Mouse (Mus musculus) lung, embryonic 14.5 days (tissue): ENCODE measurements at regions not wholly inside any gene's neighbourhood (a gene's known extent, or its start where the extent isn't known, plus 50 kb on each side); places are given as distances from the start of the nearest gene placed in this dataset.

Source experiments
- ATAC-seq: fragments of 200-750 bp; cut with Nextera tagmentation; 2 replicates; pipeline ENCODE4 v1.8.0; 2017; ENCODE audit warnings: mild to moderate bottlenecking, moderate TSS enrichment, moderate library complexity; ENCODE audit not compliant: insufficient read depth
- DNase-seq: peaks from one replicate; pipeline ENCODE4 v3.0.0-alpha.2; 2015
- H3K27ac ChIP-seq: fragments of 300-500 bp; sonication (generic); 2 replicates; pipeline ENCODE4 v1.5.1; 2014; ENCODE audit warnings: low read depth, mild to moderate bottlenecking, moderate library complexity
- H3K27me3 ChIP-seq: fragments of 300-500 bp; sonication (generic); 2 replicates; pipeline ENCODE4 v1.6.1; 2014; ENCODE audit warnings: low read length, control low read depth; ENCODE audit not compliant: insufficient read depth
- H3K36me3 ChIP-seq: fragments of 300-500 bp; sonication (generic); 2 replicates; pipeline ENCODE4 v1.6.1; 2014; ENCODE audit warnings: control low read depth; ENCODE audit not compliant: insufficient read depth
- H3K4me1 ChIP-seq: fragments of 300-500 bp; sonication (generic); 2 replicates; pipeline ENCODE4 v1.6.1; 2014; ENCODE audit warnings: antibody characterized with exemption, control low read depth; ENCODE audit not compliant: insufficient read depth
- H3K4me2 ChIP-seq: fragments of 300-500 bp; sonication (generic); 2 replicates; pipeline ENCODE4 v1.6.1; 2014; ENCODE audit warnings: mild to moderate bottlenecking
- H3K4me3 ChIP-seq: fragments of 300-500 bp; sonication (generic); 2 replicates; pipeline ENCODE4 v1.5.1; 2014; ENCODE audit warnings: low read depth, low read length
- H3K9ac ChIP-seq: fragments of 300-500 bp; sonication (generic); 2 replicates; pipeline ENCODE4 v1.6.1; 2014
- H3K9me3 ChIP-seq: fragments of 300-500 bp; sonication (generic); 2 replicates; pipeline ENCODE4 v1.6.1; 2016; ENCODE audit warnings: low read depth, low read length, control low read depth
- CTCF ChIP-seq: IDR thresholded peaks from 2 replicates; pipeline ENCODE4 v1.5.1; 2016; ENCODE audit warnings: antibody characterized with exemption, low read depth
- WGBS: fragments of 180-500 bp; shearing (Covaris S2); extraction: QIAGEN DNeasy Blood & Tissue Kit; methylation state at CpG from one replicate; pipeline ENCODE4 v1.1.7; 2014; 5-methylcytosine and 5-hydroxymethylcytosine counted together

DNA sequence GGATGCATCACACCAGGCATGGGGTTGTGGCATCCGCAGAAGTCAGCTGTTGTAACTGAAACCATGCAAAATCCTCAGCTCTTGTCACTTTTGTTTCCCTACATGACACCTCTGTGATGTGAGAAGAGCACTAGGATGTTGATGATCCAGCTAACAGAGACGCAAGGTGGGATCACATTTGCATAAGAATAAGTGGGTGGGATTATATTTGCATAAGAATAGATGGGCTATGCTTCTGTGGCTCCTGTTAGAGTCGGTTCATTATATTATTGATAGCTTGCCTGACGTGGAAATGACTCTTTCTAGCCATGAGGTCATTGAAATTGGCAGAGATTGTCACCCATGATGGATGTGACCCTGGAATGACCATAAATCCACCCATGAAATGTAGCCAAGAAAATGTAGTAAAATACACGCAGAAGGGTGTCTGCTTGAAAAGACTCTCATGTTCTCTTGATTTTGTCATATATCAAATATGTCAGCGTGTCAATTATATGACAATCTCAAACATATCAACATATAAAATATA is 102.2 kb upstream of the Arg1 start:
- Histone ChIP-seq H3K4me3 (no peak overlapping the region), H3K36me3 (no peaks in the 10 kb centered on the region), H3K4me1 (no peaks in the 10 kb centered on the region), H3K27ac (no peak overlapping the region), H3K27me3 (no peaks in the 10 kb centered on the region), H3K4me2 (no peak overlapping the region), H3K9me3 (no peaks in the 10 kb centered on the region), H3K9ac (no peak overlapping the region)
- TF ChIP-seq CTCF = no peak
- DNase-seq (no peak), ATAC-seq (no peak)
- 52% methylated on average over 6 of the region's 6 CpGs for WGBS

DNA sequence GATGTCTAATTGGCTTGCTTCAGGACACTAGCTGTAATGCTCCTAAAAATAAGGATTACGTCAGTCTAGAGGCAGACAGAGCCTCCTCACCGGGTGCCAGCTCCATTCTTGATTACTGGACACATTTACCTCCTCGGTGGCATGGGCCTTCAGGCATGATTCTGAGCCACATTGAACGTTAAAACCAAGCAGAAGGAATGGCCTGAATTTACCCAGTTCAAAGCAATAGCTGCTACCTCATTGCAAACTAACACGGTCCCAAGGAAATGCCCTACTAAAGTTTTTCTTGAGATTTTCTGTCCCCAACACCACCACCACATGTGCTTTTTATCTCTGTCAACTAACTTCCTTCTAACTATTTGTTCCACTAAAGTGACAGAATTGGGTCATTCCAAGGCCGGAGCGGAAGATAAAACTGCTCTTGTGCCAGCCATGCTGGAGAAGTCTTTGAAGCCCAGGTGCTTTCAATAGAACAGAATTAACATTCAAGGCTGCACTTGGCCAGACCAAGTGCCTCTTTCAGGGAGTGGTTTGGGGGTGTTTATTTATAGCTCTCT is 96.4 kb upstream of the Arg1 start:
- no peaks in the 10 kb centered on the region for H3K4me1 ChIP-seq
- no peak for TF ChIP-seq CTCF
- H3K9me3 ChIP-seq = no peaks in the 10 kb centered on the region
- DNase-seq = no peak
- H3K4me2 ChIP-seq = no peak overlapping the region
- H3K9ac ChIP-seq = no peak overlapping the region
- no peak overlapping the region for H3K4me3 ChIP-seq
- no peak for ATAC-seq
- H3K27ac ChIP-seq = no peak overlapping the region
- 42% methylated on average over 7 of the region's 7 CpGs for WGBS
- no peaks in the 10 kb centered on the region for H3K27me3 ChIP-seq
- no peaks in the 10 kb centered on the region for H3K36me3 ChIP-seq

DNA sequence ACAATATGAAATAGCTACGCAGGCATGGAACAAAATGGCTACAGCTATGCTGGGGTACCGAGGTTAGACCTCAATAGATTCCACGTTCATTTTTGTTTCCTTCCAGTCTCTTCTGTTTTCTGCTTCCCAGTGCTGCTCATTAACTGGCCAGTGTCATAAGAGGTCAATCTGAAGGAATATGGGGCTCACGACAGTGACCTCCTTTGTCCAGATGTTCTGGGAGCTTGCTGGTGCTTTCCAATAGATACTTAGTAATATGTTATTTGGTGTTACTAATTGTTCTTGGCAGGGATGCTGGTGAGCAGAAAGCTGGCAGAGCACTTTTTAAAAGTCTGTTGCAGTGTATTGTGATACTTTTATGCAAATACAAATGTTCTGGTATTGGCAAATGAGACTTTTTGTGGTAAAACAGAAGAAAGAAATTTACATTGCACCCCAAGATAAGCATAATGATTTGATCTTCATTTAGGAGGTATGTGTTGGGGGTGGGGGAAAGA is 95.8 kb upstream of the Arg1 start:
- DNase-seq (no peak), ATAC-seq (no peak)
- Histone ChIP-seq H3K4me3 (no peak overlapping the region), H3K36me3 (no peaks in the 10 kb centered on the region), H3K9me3 (no peaks in the 10 kb centered on the region), H3K4me1 (no peaks in the 10 kb centered on the region), H3K4me2 (no peak overlapping the region), H3K27ac (no peak overlapping the region), H3K9ac (no peak overlapping the region), H3K27me3 (no peaks in the 10 kb centered on the region)
- TF ChIP-seq CTCF = no peak
- WGBS = 79% methylated on average over 4 of the region's 4 CpGs

DNA sequence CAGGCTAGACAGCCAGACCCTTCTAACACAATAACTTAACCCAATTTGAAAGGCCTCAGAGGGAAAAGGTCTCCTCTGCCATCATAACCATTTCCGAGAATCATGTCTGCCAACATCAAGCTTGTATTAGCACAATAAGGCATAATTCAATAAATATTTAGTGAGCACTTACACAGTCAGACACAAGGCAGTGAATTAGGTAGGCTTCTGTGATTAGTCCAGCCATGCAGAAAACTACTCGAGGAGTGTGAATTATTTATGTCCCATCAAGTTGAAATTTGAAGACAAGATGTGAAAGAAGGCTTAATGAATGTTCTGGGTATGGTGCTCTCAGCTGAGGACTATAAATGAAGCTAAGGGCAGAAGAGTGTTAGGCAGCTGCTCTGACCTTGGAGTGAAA is 91.7 kb upstream of the Arg1 start:
- Histone ChIP-seq H3K9ac (no peak overlapping the region), H3K36me3 (no peaks in the 10 kb centered on the region), H3K9me3 (no peaks in the 10 kb centered on the region), H3K4me2 (no peak overlapping the region), H3K4me1 (no peaks in the 10 kb centered on the region), H3K27ac (no peak overlapping the region), H3K27me3 (no peaks in the 10 kb centered on the region), H3K4me3 (no peak overlapping the region)
- WGBS = 67% methylated on average over 2 of the region's 2 CpGs
- ATAC-seq (no peak), DNase-seq (no peak)
- TF ChIP-seq CTCF = no peak

DNA sequence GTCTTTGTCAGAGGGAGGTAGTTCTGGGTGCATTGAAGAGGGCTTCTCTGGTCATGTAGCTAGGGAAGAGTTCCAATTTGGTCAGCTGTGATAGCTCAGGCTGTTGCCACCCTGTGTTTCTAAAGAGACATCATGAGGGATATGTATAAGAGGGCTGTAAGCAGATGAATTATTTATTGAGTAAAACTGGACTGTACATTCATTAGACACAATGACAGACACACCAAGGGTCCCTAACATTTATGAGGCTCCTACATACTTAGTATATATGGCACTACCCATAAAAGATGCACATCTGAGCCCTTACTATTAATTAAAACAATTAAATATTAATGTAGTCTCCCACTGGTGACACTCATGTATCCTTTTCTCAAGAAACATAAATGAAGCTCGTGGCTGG is 90.6 kb upstream of the Arg1 start:
- Histone ChIP-seq H3K27ac (no peak overlapping the region), H3K4me1 (no peaks in the 10 kb centered on the region), H3K9me3 (no peaks in the 10 kb centered on the region), H3K36me3 (no peaks in the 10 kb centered on the region), H3K27me3 (no peaks in the 10 kb centered on the region), H3K9ac (no peak overlapping the region), H3K4me3 (no peak overlapping the region), H3K4me2 (no peak overlapping the region)
- no peak for TF ChIP-seq CTCF
- no peak for ATAC-seq
- no peak for DNase-seq
- 57% methylated on average over 1 of the region's 1 CpGs for WGBS

DNA sequence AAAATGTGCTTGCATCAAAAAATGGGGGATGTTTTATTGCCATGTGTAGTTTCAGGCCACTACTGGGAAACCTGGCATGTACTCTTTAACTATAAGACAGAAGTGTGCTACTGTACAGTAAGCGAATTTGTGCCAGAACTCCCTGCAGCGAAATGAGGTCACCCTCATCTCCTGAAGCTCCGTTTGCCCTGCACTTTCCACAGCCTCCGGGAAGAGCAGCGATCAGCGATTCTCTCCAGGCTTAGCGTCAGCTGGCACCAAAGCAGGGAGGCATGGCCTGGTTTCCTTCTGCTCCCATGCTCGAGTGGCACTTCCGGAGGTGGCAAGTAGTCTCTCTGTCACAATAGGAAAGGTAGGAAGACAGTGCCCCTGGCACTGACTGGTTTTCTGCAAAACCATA is 88.8 kb upstream of the Arg1 start:
- DNase-seq (no peak), ATAC-seq (no peak)
- Histone ChIP-seq H3K36me3 (no peaks in the 10 kb centered on the region), H3K4me2 (no peak overlapping the region), H3K9me3 (no peaks in the 10 kb centered on the region), H3K27ac (no peak overlapping the region), H3K4me3 (no peak overlapping the region), H3K9ac (no peak overlapping the region), H3K27me3 (no peaks in the 10 kb centered on the region), H3K4me1 (no peaks in the 10 kb centered on the region)
- TF ChIP-seq CTCF = no peak
- WGBS = 67% methylated on average over 9 of the region's 9 CpGs

DNA sequence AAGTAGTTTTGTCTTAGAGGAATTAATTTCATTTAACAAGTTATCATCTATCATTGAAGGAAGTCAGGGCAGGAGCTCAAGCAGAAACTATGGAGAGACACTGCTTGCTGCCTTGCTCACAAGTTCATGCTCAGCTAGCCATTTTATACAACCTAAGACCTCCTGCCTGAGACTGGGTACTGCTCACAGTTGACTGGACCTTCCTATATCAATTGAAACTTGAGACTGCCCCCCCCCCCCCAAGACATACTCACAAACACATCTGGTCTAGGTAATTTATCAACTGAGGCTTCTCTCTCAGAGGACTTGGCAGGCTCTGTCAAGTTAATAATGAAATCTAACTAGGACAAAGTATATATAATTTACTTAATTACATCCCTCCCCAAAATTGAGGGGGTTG is 84.8 kb upstream of the Arg1 start:
- H3K27me3 ChIP-seq = no peaks in the 10 kb centered on the region
- H3K4me3 ChIP-seq = no peak overlapping the region
- no peak for DNase-seq
- no peak overlapping the region for H3K4me2 ChIP-seq
- H3K9me3 ChIP-seq = no peaks in the 10 kb centered on the region
- no peaks in the 10 kb centered on the region for H3K36me3 ChIP-seq
- H3K27ac ChIP-seq = no peak overlapping the region
- ATAC-seq = no peak
- no peak overlapping the region for H3K9ac ChIP-seq
- H3K4me1 ChIP-seq = no peaks in the 10 kb centered on the region
- no peak for TF ChIP-seq CTCF

DNA sequence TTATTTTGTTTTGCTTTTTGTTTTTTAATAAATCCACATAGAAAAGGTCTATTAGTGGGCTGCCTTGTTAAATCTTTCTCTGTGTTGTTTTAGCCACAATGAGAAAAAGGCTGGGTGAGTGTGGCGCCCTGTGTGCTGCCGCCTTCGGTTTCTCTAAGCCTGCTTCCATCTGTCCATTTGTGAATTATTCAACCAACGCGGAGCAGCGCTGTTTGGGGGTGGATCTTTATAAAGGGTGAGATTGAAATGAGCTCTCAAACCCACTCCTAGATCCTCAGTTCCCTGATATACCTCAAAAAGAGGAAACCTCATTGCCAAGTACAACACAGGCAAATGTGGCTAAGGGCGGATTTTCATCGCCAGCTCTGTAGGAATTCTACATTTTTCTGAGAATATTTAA is 74.0 kb upstream of the Arg1 start:
- DNase-seq (no peak), ATAC-seq (no peak)
- no peak overlapping the region for H3K4me3 ChIP-seq
- H3K4me2 ChIP-seq = no peak overlapping the region
- no peaks in the 10 kb centered on the region for H3K36me3 ChIP-seq
- 81% methylated on average over 8 of the region's 8 CpGs for WGBS
- no peak for TF ChIP-seq CTCF
- H3K9me3 ChIP-seq = no peaks in the 10 kb centered on the region
- H3K27ac ChIP-seq = no peak overlapping the region
- H3K9ac ChIP-seq = no peak overlapping the region
- no peaks in the 10 kb centered on the region for H3K4me1 ChIP-seq
- no peaks in the 10 kb centered on the region for H3K27me3 ChIP-seq
